Mouse (Mus musculus) small intestine, adult 2 months (tissue): Measurements from ENCODE around the gene Mgat4a. TPM values are rescaled to one million over a fixed set of nuclear protein-coding genes. Genes with fewer than 3 reads are reported as not detected.

Source experiments
- H3K27ac ChIP-seq: fragments of 200-500 bp; 2 replicates; pipeline ENCODE4 v1.5.1; 2012; ENCODE audit warnings: low read depth, low read length, control low read depth, inconsistent platforms; ENCODE audit not compliant: insufficient read depth
- H3K27me3 ChIP-seq: fragments of 200-500 bp; 2 replicates; pipeline ENCODE4 v1.6.1; 2012; ENCODE audit warnings: mild to moderate bottlenecking, moderate library complexity, low read length, inconsistent platforms; ENCODE audit not compliant: control insufficient read depth, insufficient read depth
- H3K36me3 ChIP-seq: fragments of 200-500 bp; 2 replicates; pipeline ENCODE4 v1.6.1; 2012; ENCODE audit warnings: mild to moderate bottlenecking, low read length, control low read depth, inconsistent platforms; ENCODE audit not compliant: control insufficient read depth, insufficient read depth
- H3K4me1 ChIP-seq: fragments of 200-500 bp; 2 replicates; pipeline ENCODE4 v1.6.1; 2012; ENCODE audit warnings: low read length, inconsistent platforms, mixed read lengths; ENCODE audit not compliant: control insufficient read depth, insufficient read depth, insufficient read length
- H3K4me3 ChIP-seq: fragments of 200-500 bp; 2 replicates; pipeline ENCODE4 v1.5.1; 2012; ENCODE audit warnings: low read depth, mild to moderate bottlenecking, control low read depth, inconsistent platforms, low read length, moderate library complexity
- CTCF ChIP-seq: fragments of 200-500 bp; IDR thresholded peaks from 2 replicates; pipeline ENCODE4 v1.5.1; 2012; ENCODE audit warnings: low read depth, mild to moderate bottlenecking, control low read depth, inconsistent platforms, low read length, moderate library complexity, mixed read lengths; ENCODE audit not compliant: insufficient replicate concordance, insufficient read length; ENCODE audit errors: extremely low read depth
- POLR2A ChIP-seq: fragments of 200-500 bp; IDR thresholded peaks from 2 replicates; pipeline ENCODE4 v1.6.1; 2012; ENCODE audit warnings: low read depth, mild to moderate bottlenecking, control low read depth, inconsistent platforms, low read length, moderate library complexity
- WGBS: fragments of 180-500 bp; shearing (Covaris S2); methylation state at CpG from one replicate; pipeline ENCODE4 v1.1.7; 2018; 5-methylcytosine and 5-hydroxymethylcytosine counted together
- polyA plus RNA-seq: library from polyadenylated mRNA; depleted of rRNA; stranded (reverse); fragments of >200 nt; gene quantifications from 2 replicates; pipeline ENCODE4 v1.2.3, GENCODE M21; 2012; rRNA removed

The Mgat4a gene
- 21.6 and 53.3 TPM in 2 replicates for polyA plus RNA-seq

DNA sequence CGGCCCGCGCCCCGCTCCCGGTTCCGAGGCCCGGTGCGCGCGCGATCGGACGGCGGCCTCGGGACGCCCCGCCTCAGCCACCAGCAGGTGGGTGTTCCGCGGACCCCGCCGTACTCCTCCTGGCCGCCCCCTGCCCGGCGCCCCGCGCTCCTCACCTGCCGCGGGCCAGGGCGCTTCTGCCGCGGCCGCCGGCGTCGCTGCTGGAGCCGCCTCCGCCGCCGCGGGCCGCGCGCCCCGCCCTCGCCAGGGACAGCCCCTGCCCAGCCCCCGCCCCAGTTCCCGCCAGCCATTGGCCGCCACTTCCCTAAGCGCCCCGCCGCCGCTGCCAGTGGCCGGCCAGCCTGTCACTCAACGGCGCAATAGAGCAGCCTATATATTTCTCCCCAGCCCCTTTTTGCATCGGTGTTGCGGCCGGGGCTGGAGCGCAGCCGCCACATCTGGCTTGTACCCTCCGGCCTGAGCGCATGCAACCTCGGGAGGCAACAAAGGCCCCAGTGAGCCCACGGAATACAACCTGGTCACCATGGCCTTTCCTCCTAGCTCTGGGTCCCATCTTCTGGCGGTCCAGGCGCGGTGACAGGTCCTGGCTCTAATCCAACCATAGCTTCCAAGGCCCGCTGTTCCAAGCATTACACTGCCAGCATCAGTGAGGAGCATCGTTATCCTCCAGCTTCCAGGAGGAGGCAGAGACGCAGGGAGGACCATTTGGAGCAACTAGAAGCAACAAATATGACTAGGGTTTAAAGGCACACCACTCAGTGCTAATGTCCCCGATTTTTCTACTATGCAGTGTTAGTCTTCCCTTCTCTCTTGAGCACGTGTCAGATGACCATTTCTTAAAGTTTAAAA lies at the start of gene Mgat4a:
Gene Mgat4a (minus strand): TSS at position 207 of the 849 bp plus-strand sequence.
- peak within 1 kb of the TSS; percentile 75 for H3K27ac ChIP-seq
- H3K4me3 ChIP-seq = peak within 1 kb of the TSS; percentile 78
- H3K27me3 ChIP-seq = no peaks in the 10 kb centered on the region
- H3K4me1 ChIP-seq = peaks cover 15% of the 10 kb centered on the region
- TF ChIP-seq CTCF (no peak), POLR2A (peak; percentile 97)
- WGBS = 3% methylated on average over 57 of the region's 72 CpGs
- H3K36me3 ChIP-seq = peaks cover 2% of the 10 kb centered on the region

DNA sequence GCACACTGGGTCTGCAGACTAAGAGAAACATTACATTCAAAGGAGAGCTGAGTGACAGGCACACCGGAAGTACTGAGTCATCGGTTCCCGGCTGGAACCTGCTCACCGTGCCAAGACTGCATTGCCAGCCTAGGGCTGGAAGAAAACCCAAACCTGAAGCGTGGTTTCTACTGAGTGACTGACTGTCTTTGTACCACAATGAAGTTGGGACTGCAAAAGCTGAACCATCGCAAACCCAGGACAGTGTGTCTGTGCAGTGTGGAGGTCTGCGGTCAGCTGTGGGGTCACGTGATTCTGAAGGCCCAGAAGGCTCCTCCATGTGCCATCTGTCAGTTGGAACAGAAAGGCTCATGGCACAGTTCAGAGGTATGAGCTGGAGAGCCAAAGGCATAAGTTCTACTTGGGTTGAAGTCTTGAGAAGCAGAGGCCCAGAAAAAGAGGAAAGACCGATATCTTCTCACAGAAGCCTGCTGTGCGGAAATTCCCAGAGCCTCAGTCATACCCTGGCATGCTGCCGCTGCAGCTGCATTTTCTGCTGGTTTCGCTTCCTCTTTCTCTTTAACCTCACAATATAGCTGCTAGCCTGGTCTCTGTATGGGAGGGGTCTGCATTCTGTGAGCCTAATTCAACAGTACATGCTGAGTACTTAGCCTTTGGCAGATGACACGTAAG lies 45.1 kb upstream of the Mgat4a start:
- WGBS = 19% methylated on average over 13 of the region's 13 CpGs
- Histone ChIP-seq H3K4me1 (peaks cover 20% of the 10 kb centered on the region), H3K4me3 (no peak overlapping the region; the same call in 1 of the 2 replicates), H3K36me3 (no peaks in the 10 kb centered on the region), H3K27ac (peak overlapping the region; percentile 83), H3K27me3 (no peaks in the 10 kb centered on the region)
- no peak for TF ChIP-seq CTCF
- TF ChIP-seq POLR2A = no peak

DNA sequence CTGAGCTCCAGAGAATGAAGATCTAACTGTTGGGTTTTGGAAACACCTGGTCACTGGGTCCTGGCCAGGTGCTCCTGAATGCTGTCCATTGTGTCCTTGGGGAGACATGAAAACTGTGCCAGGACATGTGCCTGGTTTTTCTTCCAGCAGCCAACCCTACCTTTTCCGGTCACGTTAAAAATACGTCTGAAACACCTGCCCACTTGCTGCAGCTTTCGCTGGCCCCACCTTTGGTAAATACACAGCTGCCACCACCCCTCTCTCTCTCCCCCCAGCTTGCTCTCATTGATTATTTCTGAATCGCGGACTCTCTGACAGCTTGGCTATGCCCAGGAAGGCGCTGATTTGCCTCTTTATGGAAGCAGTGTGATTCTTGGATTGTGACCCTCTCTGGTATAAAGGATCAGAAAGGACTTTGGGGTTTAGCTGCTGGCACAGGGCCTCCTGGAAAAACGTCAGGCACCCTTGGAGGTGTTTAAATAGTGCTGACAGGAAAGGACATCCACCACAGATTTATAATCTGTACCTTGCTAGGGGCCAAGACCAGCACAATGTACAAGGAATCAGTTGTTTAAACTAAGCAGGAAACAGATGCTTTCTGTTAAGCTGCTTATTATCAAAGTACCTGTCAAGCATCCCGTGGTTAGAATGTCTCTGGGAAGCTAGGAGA lies 43.1 kb upstream of the Mgat4a start:
- peaks cover 20% of the 10 kb centered on the region for H3K4me1 ChIP-seq
- 28% methylated on average over 9 of the region's 9 CpGs for WGBS
- no peaks in the 10 kb centered on the region for H3K36me3 ChIP-seq
- TF ChIP-seq CTCF = no peak
- no peak for TF ChIP-seq POLR2A
- no peak overlapping the region for H3K4me3 ChIP-seq
- H3K27me3 ChIP-seq = no peaks in the 10 kb centered on the region
- H3K27ac ChIP-seq = peak overlapping the region; percentile 56

DNA sequence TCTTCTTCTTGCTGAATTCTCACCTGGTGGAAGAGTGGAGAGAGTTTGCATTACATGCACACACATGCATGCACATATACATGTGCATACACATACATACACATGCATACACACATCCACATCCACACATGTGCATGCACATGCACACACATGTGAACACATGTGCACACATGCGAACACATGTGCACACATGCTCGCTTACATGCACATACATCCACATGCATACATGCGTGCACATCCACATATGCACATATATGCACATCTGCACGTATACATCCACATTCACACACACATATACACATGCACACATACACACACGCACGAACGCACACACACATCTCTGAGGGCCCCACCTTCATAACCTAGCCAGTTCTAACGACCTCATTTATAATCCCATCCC lies 42.4 kb upstream of the Mgat4a start:
- Histone ChIP-seq H3K4me3 (no peak overlapping the region), H3K27ac (no peak overlapping the region), H3K4me1 (peaks cover 20% of the 10 kb centered on the region), H3K27me3 (no peaks in the 10 kb centered on the region), H3K36me3 (no peaks in the 10 kb centered on the region)
- TF ChIP-seq POLR2A = no peak
- no peak for TF ChIP-seq CTCF
- WGBS = 71% methylated on average over 8 of the region's 8 CpGs

DNA sequence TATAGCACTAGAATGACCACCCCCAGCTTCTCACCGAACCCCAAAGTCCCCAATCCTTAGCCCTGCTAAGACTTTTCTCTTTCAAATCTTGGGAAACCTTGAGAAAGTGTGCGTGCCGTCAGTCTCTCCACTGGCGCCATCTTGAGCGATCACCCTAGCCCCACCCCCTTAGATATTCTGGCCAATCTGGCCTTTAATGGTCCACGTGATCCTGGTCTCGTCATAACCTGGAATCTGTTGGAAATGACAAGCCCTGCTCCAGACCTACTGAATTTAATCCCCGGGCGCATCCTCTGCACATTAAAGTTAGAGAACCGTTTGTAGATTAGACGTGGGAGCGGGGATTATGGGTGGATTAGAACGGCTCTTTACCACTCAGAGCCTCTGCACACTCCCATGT lies 38.9 kb upstream of the Mgat4a start:
- Histone ChIP-seq H3K4me1 (peaks cover 8% of the 10 kb centered on the region; the same call in 1 of the 2 replicates), H3K4me3 (no peak overlapping the region), H3K27me3 (no peaks in the 10 kb centered on the region), H3K36me3 (no peaks in the 10 kb centered on the region), H3K27ac (no peak overlapping the region)
- 97% methylated on average over 13 of the region's 13 CpGs for WGBS
- TF ChIP-seq POLR2A = no peak
- TF ChIP-seq CTCF = no peak

DNA sequence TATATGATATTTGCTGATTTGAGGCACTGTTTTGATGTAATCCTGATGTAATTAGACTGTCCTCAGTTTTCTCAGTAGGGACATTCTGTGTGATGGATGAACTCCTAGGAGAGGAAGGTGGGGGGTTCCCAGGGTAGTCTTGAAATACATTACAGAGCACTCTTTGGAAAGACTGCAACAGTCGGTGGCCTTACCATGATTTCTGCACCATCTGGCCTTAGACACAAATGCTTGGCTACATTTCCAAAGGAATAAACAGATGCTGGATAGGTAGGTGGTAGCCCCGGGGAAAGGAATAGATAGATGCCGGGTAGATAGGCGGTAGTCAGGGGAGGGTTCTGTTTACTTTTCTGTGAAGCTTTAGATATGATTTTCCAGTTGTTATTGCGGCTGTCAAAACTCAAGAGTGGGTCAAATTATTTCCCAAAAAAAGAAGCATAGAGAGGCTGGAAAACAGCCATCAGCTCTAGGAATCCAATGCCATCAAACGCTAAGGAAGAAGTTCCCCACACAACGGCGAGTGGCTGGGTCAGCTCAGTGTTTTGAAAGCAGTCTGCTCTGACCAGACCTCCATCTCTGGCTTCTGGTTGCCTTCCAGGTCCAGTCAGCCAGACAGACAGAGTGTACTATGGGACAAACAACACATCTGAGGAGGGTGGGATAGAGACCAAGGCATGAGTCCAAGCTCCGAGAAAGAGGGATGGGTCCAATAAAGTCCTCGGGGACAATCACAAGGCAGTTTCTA lies 31.9 kb upstream of the Mgat4a start:
- no peaks in the 10 kb centered on the region for H3K36me3 ChIP-seq
- TF ChIP-seq POLR2A (no peak), CTCF (no peak)
- H3K27me3 ChIP-seq = no peaks in the 10 kb centered on the region
- H3K4me1 ChIP-seq = peaks cover 15% of the 10 kb centered on the region
- 20% methylated on average over 10 of the region's 10 CpGs for WGBS
- H3K27ac ChIP-seq = no peak overlapping the region
- H3K4me3 ChIP-seq = no peak overlapping the region
